Mouse (Mus musculus) lung, postnatal 0 days (tissue): ENCODE measurements around the gene Qrich2. TPM values are rescaled to one million over a fixed set of nuclear protein-coding genes. Genes with fewer than 3 reads are reported as not detected.

Source experiments
- ATAC-seq: fragments of 200-750 bp; cut with Nextera tagmentation; 2 replicates; pipeline ENCODE4 v1.8.0; 2017; ENCODE audit warnings: moderate library complexity
- DNase-seq: peaks from one replicate; pipeline ENCODE4 v3.0.0-alpha.2; 2016; ENCODE audit warnings: low spot score
- H3K27ac ChIP-seq: fragments of 300-500 bp; sonication (generic); 2 replicates; pipeline ENCODE4 v1.5.1; 2014; ENCODE audit warnings: antibody characterized with exemption, mild to moderate bottlenecking, low read length, mixed read lengths
- H3K27me3 ChIP-seq: fragments of 300-500 bp; sonication (generic); replicated peaks from 2 replicates; pipeline ENCODE4 v1.6.1; 2014; ENCODE audit warnings: low read length, mixed read lengths; ENCODE audit not compliant: insufficient read depth
- H3K36me3 ChIP-seq: fragments of 300-500 bp; sonication (generic); 2 replicates; pipeline ENCODE4 v1.6.1; 2014; ENCODE audit warnings: low read length, mixed read lengths; ENCODE audit not compliant: insufficient read depth
- H3K4me1 ChIP-seq: fragments of 300-500 bp; sonication (generic); 2 replicates; pipeline ENCODE4 v1.6.1; 2014; ENCODE audit warnings: antibody characterized with exemption, low read depth, low read length, mixed read lengths; ENCODE audit not compliant: insufficient read depth
- H3K4me2 ChIP-seq: fragments of 300-500 bp; sonication (generic); replicated peaks from 2 replicates; pipeline ENCODE4 v1.6.1; 2014; ENCODE audit warnings: low read depth, mild to moderate bottlenecking, low read length, moderate library complexity, mixed read lengths
- H3K4me3 ChIP-seq: fragments of 300-500 bp; sonication (generic); 2 replicates; pipeline ENCODE4 v1.5.1; 2014; ENCODE audit warnings: low read depth, low read length
- H3K9ac ChIP-seq: fragments of 300-500 bp; sonication (generic); replicated peaks from 2 replicates; pipeline ENCODE4 v1.6.1; 2014; ENCODE audit warnings: low read depth, mild to moderate bottlenecking
- H3K9me3 ChIP-seq: fragments of 300-500 bp; sonication (generic); 2 replicates; pipeline ENCODE4 v1.6.1; 2016; ENCODE audit warnings: low read length, mixed read lengths
- CTCF ChIP-seq: IDR thresholded peaks from 2 replicates; pipeline ENCODE4 v1.5.1; 2016; ENCODE audit warnings: antibody characterized with exemption, mild to moderate bottlenecking
- EP300 ChIP-seq: IDR thresholded peaks from 2 replicates; pipeline ENCODE4 v1.6.1; 2016; ENCODE audit warnings: antibody characterized with exemption, mild to moderate bottlenecking, control low read depth
- WGBS: fragments of 180-500 bp; shearing (Covaris S2); extraction: QIAGEN DNeasy Blood & Tissue Kit; methylation state at CpG from one replicate; pipeline ENCODE4 v1.1.7; 2014; 5-methylcytosine and 5-hydroxymethylcytosine counted together
- polyA plus RNA-seq: library from polyadenylated mRNA; unstranded; fragments of >200 nt; fragmentation: Nextera tagmentation; extraction: Ambion mirVana; gene quantifications from 2 replicates; pipeline ENCODE4 v1.2.1, GENCODE M21; 2015

Qrich2 gene
- polyA plus RNA-seq, 1 experiment from 2014 or later: 0.05 TPM

DNA sequence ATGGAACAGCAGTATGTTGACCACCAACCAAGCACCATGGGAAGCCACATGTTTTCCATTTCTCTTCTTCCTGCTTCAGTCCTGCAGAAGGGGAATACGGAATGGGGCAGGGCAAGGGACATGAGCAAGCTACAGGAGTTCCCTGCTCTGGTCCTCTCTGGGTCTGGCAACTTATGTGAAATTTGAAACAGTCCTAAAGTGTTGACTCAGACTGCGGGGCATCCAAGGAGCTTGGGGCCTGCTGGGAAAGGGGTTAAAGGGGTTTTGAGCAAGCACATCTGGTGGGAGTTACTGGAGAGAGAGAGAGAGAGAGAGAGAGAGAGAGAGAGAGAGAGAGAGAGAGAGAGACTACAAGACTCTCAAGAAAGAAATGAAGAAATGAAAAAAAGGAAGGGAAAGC, 42.6 kb upstream of the Qrich2 start:
- no peak for ATAC-seq
- Histone ChIP-seq H3K4me1 (no peaks in the 10 kb centered on the region), H3K4me3 (no peak overlapping the region), H3K9me3 (no peaks in the 10 kb centered on the region), H3K27me3 (no peaks in the 10 kb centered on the region), H3K36me3 (no peaks in the 10 kb centered on the region), H3K4me2 (no peak overlapping the region), H3K27ac (no peak overlapping the region), H3K9ac (no peak overlapping the region)
- TF ChIP-seq EP300 (no peak), CTCF (no peak)
- WGBS: 42% methylated on average over 2 of the region's 2 CpGs
- DNase-seq: peak; percentile 41

DNA sequence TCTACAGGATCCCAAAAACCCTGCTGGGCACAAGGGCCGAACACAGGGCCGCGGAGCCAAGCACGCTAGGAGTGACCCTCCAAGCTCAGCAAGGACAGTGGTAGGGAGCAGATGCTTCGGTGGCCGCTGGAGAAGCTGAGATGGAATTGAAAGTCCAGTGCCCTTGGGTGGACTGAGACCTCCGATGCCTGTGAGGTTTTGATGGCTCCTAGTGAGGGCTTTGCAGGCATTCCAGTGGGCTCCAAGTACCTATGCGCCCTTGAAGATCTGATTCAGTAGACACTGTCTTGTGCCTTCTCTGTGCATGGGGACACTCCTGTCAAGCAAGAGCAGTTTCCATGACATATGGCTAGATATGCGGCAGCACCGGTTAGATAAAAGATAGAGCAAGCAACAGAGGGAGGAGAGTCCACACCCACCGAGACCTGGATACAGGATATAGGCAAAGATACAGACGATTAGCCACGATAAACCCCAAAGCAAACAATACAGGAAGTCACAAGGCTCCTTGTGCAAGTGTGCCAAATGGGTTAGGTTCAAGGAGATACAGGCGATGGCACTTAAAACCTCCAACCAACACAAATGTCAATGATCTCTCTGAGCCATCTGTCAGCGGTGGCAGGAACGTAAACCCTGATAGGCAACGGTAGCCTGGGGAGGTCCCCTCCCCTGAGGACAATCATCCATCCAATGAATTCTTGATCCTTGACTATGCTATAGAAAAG, 40.3 kb upstream of the Qrich2 start:
- TF ChIP-seq EP300 (no peak), CTCF (no peak)
- no peaks in the 10 kb centered on the region for H3K9me3 ChIP-seq
- no peaks in the 10 kb centered on the region for H3K27me3 ChIP-seq
- no peaks in the 10 kb centered on the region for H3K36me3 ChIP-seq
- no peak overlapping the region for H3K4me3 ChIP-seq
- ATAC-seq (no peak), DNase-seq (no peak)
- no peaks in the 10 kb centered on the region for H3K4me1 ChIP-seq
- no peak overlapping the region for H3K9ac ChIP-seq
- WGBS: 71% methylated on average over 17 of the region's 17 CpGs
- H3K4me2 ChIP-seq: no peak overlapping the region
- no peak overlapping the region for H3K27ac ChIP-seq

DNA sequence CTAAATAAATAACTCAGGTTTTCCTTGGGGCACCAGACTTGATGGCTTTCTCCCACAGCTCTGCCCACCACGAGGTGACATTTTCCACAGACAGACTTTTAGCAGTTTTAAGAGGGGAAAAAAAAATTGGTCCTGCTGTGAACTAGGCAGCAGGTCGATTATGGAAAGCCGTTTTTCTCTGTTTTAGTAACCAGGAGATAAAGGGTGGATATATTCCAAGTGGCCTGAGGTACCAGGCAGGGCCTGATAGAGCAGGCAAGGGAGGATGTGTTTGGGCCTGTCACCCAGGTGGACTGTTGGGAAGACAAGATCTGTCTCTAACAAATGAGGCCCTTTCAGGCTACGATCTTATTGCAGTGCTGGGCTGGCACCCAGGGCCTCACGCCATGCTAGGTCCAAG, 39.5 kb upstream of the Qrich2 start:
- ATAC-seq: no peak
- no peaks in the 10 kb centered on the region for H3K4me1 ChIP-seq
- no peak overlapping the region for H3K4me2 ChIP-seq
- H3K27me3 ChIP-seq: no peaks in the 10 kb centered on the region
- no peak overlapping the region for H3K9ac ChIP-seq
- H3K9me3 ChIP-seq: no peaks in the 10 kb centered on the region
- 69% methylated on average over 5 of the region's 5 CpGs for WGBS
- no peak overlapping the region for H3K27ac ChIP-seq
- TF ChIP-seq EP300: no peak
- TF ChIP-seq CTCF: no peak
- no peak for DNase-seq
- no peaks in the 10 kb centered on the region for H3K36me3 ChIP-seq
- H3K4me3 ChIP-seq: no peak overlapping the region

DNA sequence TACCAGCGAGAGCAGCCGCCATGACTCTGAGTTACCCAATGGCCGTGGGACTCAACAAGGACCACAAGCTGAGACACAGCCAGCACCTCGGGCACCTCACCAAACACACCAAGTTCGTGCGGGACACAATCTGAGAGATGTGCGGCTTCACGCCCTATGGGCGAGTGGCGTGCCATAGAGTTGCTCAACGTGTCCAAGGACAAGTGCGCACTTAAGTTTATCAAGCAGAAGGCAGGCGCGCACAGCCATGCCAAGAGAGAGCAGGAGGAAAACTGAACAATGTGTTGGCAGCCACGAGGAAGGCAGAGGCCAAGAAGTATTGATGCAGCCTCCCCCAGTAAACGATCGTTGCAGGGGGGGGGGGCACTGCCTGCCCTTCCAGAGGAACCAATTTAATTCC, 38.5 kb upstream of the Qrich2 start:
- Histone ChIP-seq H3K27ac (peak overlapping the region; percentile 68), H3K4me1 (no peaks in the 10 kb centered on the region), H3K27me3 (no peaks in the 10 kb centered on the region), H3K9me3 (no peaks in the 10 kb centered on the region), H3K4me2 (no peak overlapping the region), H3K4me3 (no peak overlapping the region), H3K9ac (no peak overlapping the region), H3K36me3 (no peaks in the 10 kb centered on the region)
- ATAC-seq (peak; percentile 84), DNase-seq (peak; percentile 84)
- peak; percentile 83 for TF ChIP-seq EP300
- no peak for TF ChIP-seq CTCF
- WGBS: 57% methylated on average over 17 of the region's 17 CpGs

DNA sequence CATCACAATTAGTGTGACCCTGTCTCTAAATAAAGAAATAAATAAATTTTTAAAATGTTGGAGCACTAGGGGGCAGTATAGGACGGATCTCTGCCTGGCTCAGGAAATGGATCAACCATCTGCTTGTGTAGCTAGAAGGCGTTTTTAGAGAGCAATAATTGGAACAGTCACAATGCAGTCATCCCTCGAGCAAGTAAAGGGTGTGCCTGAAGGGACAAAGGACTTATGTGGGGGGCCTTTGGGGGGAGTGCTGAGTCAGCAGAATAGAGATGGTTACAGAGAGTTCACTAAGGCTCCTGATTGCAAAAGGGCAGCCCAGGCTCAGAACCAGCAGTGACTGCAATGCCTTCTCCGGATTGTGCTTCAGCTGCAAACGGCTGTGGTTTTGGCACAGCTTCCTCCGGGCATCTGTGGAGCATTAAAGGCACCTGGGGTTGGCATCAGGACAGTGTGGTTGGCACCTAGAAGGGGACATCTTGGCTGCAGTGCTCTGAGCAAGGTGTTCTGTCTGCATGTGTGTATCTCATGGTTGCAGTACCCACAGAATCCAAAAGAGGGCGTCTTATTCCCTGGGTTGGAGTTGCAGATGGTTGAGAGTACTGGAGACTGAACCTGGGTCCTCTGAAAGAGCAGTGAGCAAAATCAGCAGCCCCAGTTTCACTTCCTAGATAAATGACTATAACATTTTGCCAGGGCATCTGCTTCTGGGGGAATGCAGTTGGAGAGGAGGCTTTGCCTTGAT, 35.1 kb upstream of the Qrich2 start:
- no peaks in the 10 kb centered on the region for H3K4me1 ChIP-seq
- no peak overlapping the region for H3K4me2 ChIP-seq
- H3K36me3 ChIP-seq: no peaks in the 10 kb centered on the region
- no peak overlapping the region for H3K9ac ChIP-seq
- ATAC-seq: peak; percentile 70
- H3K4me3 ChIP-seq: no peak overlapping the region
- peak; percentile 93 for DNase-seq
- TF ChIP-seq EP300 (peak; percentile 68; the same call in 1 of the 2 replicates), CTCF (peak; percentile 79)
- H3K9me3 ChIP-seq: no peaks in the 10 kb centered on the region
- no peaks in the 10 kb centered on the region for H3K27me3 ChIP-seq
- H3K27ac ChIP-seq: no peak overlapping the region
- 21% methylated on average over 7 of the region's 7 CpGs for WGBS

DNA sequence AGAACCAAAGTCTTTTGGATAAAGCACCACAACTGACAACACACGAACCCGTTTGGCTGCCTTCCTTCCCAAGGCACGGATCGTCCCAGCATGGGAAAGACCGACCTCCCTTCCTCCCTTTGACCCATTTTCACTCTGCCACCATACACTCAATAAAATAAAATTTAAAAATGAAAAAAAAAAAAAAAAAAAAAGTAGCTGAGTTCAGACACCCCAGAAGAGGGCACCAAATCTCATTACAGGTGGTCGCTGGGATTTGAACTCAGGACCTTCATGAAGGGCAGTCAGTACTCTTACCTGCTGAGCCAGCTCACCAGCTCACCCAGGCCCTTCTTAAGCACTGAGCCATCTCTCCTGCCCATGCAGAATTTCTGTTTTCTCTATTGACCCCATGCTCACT, 33.0 kb upstream of the Qrich2 start:
- TF ChIP-seq EP300 (no peak), CTCF (no peak)
- Histone ChIP-seq H3K9me3 (no peaks in the 10 kb centered on the region), H3K9ac (no peak overlapping the region), H3K27ac (no peak overlapping the region), H3K4me1 (no peaks in the 10 kb centered on the region), H3K4me3 (no peak overlapping the region), H3K36me3 (no peaks in the 10 kb centered on the region), H3K27me3 (no peaks in the 10 kb centered on the region), H3K4me2 (peak overlapping the region; percentile 48)
- DNase-seq (no peak), ATAC-seq (no peak)
- WGBS: 44% methylated on average over 6 of the region's 6 CpGs
